Mouse (Mus musculus): ENCODE measurements at regions not wholly inside any gene's neighbourhood (a gene's known extent, or its start where the extent isn't known, plus 50 kb on each side); places are given as distances from the start of the nearest gene placed in this dataset.

DNA sequence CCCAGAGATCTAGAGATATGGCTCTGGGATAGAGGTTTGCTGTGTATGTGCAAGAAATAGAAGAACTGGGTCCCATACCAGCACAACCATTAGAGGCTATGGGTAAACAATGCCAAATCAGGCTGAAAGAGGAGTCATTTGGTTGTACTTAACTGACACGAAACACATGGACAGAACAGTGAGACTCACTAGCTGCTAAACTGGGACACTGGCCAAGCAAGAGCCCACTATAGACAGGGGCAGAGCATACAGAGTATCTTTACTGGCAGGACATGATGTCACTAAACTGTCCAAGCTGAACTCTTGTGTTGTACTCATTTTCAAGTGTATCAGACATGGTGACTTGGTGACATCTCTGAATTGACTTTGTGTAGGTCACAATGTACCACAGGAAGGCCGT, 371.3 kb upstream of the Dynlrb2 start:
- no peak for DNase-seq (ENCODE audit: low spot score in 2 of 2)

DNA sequence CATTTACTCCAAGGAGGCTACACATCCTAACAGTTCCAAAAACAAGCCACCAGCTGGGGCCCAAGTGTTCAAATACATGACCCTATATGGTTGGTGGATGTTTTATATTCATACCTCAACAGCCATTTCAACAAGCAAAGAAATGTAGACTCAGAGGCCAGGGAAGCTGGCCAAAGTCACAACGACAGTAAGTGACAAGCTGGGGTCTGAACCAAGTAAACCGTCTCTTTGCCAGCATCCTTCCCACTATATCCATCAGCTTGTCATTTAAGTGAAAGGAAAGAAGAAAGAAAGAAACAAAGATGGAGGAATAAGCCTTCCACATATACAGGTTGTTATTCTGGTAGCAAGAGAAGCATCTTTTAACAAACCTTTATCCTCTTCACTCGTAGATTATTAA, 371.7 kb upstream of the Dynlrb2 start:
- no peak for DNase-seq (ENCODE audit: low spot score in 2 of 2)

DNA sequence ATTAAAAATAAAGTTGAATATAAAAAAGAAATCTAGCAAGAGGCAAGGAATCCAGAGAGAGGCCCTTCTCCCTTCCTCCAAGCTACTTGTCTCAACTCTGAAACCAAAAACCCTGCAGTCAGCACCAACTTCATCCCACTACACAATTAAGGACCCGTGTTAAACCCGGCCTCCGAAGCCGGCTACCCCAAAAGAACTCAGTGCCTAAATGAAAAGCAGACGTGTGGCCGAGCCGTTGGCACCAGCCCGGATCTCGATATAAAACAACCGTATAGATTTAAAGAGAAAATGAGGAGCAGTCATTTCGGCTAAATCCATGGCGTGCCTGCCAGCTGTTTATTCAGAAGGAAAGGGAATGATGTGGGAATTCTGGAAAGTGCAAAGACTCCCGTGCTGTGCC, 384.7 kb upstream of the Dynlrb2 start:
- no peak for DNase-seq (ENCODE audit: low spot score in 2 of 2)

GRCm38 (mm10) chr8:116117919-116118318, 386.9 kb upstream of the Dynlrb2 start:
- no peak for DNase-seq (ENCODE audit: low spot score in 2 of 2)

GRCm38 (mm10) chr8:116116625-116117024, 388.1 kb upstream of the Dynlrb2 start:
- no peak for DNase-seq (ENCODE audit: low spot score in 2 of 2)

DNA sequence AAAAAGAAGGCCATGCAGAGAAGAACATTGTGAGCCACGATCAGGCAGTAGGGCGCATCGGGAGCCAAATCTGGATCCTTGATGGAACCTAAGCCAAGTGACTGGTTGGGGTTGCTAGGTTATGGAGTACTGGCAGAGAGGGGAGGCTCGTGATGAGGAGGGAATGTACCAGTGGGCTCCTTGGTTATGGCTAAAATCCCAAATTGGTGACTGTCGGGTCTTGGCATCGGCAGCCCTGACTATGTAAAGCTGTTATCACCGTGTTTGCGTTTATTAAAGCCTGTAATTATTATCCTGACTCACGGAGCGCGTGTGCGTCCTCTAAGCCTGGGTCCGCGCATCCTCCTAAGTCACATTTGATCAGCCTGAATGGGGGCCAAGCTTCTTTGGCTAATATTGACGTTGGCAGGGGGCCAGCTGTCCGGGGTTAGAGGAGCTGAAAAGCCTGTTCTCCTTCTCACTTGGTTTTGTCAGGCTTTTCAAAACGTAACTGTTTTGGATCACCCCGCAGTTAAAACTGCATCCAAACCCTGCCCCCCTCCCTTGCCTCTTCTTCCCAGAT, 388.9 kb upstream of the Dynlrb2 start:
- DNase-seq (ENCODE audit: low spot score in 2 of 2) = peak in 1 of 2 experiments; percentile 13

DNA sequence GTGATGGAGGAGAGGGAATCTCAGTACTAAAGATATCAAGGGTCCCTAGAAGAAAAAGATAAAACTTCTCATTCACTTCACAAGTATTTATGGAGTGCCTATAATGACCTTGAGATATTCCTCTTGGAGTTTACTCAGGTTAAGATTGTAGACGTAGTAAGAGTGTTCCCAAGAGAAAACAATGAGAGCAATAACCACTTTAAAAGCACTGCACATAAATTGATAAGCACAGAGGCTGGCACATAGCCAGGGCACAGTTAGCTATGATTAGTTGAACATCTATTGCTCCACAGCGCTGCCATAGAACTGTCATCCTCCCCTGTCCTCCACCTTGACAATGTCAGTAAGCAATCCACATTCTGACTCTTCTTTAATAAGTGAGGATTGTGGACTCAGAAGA, 389.8 kb upstream of the Dynlrb2 start:
- DNase-seq (ENCODE audit: low spot score in 2 of 2) = no peak

GRCm38 (mm10) chr8:116114502-116114901, 390.3 kb upstream of the Dynlrb2 start:
- no peak for DNase-seq (ENCODE audit: low spot score in 2 of 2)

DNA sequence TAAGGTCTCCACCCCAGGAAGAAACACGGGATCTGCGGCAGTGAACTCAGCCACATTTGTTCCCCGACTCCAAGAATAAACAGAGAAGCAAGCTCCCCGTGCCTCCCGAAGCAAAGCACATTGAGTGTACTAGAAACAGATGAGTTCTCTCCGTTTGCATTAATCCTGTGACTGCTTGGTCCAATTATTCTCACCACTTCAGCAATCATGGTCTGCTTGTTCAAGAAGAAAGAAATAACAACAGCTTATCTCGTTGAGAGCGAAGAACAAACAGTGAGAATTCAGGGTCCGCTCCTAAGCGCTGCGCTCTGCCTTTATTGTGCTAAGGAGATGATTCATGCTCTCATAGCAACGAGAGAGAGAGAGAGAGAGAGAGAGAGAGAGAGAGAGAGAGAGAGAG, 393.6 kb upstream of the Dynlrb2 start:
- DNase-seq (ENCODE audit: low spot score in 2 of 2) = no peak

GRCm38 (mm10) chr8:116096666-116097065, 389.1 kb upstream of the Maf start:
- DNase-seq (ENCODE audit: low spot score in 2 of 2) = no peak

GRCm38 (mm10) chr8:116083156-116083555, 375.6 kb upstream of the Maf start:
- DNase-seq (ENCODE audit: low spot score in 2 of 2) = no peak

DNA sequence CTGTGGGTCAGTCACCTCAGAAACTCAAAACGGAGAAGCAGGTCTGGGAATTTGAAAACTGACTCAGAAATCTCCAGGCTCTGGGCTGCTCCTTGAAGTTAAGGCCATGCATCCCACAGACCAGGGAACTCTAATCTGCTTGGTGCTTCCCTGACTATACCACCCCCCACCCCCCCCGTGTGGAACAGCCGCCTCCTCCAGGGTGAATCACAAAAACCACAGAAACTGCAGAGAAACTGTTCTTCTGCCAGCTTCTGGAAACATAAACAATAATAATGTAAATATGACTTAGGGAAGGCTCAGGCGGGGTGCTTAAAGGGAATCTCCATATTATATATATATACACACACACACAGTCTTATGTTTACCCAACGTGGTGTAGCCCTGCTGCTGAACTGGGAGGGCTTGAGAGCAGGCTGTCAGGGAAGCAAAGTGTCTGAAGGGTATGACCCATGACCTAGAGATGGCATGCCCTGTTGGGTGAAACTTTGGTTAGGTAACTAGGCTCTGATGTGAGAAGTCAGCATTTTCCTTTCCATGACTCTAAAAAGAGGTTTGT, 371.3 kb upstream of the Maf start:
- no peak for DNase-seq (ENCODE audit: low spot score in 2 of 2)

GRCm38 (mm10) chr8:116071497-116071896, 363.9 kb upstream of the Maf start:
- DNase-seq (ENCODE audit: low spot score in 2 of 2) = no peak

DNA sequence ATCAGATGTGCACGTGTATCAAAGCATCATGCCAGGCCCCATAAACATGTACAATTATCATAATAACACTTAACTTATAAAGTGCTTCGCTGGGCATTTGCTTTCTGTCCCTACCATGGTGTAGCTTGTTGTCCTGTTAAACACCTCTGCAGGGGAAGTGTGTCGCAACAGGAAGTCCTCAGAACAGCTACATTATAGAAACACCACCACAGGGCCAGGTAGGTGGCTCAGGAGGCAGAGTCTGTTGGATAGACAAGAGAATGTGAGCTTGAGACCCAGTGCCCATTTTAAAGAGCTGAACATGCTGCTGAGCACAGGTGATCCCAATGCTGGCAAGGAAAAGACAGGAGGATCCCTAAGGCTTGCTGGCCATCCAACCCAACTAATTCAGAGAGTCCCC, 361.9 kb upstream of the Maf start:
- DNase-seq (ENCODE audit: low spot score in 2 of 2) = no peak

GRCm38 (mm10) chr8:116067978-116068375, 360.4 kb upstream of the Maf start:
- no peak for DNase-seq (ENCODE audit: low spot score in 2 of 2)

DNA sequence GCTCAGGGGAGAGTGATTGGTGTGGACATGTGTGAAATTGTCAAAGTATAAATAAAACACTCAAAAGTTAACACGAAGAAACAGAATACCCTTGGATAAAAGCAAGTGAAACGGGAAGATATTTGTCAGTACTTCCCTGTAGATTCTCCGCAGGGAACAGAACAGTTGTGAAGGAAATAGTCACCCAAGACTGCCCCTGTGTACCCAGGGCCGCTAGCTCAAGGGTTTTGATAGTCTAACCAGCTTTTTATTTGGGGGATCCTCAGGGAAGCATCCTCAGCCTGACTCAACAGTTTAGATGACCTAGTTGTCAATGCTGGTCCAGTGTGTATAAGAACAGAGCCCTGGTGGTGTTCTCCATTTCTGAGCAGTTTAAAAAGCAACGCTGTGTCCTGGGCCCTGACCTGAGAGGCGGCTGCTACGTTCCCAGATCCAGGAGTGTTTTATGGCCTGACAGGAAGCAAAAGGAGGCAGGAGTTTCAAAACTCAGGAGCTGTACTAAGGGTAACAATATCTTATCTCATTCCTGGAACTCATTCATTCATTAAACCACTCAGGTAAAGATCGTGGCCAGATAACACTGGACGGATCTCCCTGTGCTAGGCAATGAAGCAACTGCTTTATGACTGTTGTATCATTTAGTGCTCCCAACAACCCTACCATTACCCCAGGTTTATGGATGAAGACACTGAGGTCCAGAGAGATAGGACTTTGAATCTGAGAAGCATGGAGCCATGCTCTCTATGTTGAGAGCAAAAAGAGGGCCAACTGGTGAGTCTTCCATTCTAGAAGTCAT, 359.8 kb upstream of the Maf start:
- no peak for DNase-seq (ENCODE audit: low spot score in 2 of 2)

DNA sequence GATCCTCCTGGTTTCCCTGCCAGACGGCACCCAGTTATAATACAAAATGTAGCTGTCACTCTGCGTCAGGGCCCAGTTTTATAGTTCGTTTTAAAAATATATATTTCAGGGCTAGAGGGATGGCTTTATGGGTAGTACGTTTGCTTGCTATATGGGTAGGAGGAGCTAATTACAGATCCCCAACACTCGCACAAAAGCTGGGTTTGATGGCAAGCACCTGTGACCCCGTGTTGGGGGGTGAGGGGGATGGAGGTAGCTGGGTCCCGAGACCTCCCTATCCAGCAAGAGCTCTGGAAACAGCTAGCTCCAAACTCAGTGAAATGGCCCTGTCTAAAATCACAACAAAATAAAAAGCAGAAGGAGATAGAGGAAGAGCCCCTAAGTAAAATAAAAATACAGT, 358.3 kb upstream of the Maf start:
- no peak for DNase-seq (ENCODE audit: low spot score in 2 of 2)

DNA sequence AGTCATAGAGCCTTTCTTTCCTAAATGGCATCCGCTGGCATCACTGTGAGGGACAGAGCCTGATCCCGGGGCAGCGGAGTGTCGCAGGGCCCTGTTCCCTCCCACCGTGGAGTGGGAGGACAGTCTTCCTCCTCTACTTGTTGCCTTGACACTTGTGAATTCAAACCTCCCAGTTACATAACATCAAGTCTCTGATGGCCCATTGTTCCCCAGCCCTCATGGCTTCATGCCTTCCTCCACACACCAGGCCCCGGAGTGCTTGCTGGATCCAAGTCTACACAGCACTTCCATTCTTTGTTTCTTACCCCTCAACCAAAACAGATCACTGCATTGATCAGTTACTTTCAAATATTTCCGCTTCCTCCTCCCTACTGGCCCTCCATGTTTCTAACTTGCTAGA, 357.7 kb upstream of the Maf start:
- DNase-seq (ENCODE audit: low spot score in 2 of 2) = no peak

GRCm38 (mm10) chr8:116064562-116064961, 357.0 kb upstream of the Maf start:
- no peak for DNase-seq (ENCODE audit: low spot score in 2 of 2)

DNA sequence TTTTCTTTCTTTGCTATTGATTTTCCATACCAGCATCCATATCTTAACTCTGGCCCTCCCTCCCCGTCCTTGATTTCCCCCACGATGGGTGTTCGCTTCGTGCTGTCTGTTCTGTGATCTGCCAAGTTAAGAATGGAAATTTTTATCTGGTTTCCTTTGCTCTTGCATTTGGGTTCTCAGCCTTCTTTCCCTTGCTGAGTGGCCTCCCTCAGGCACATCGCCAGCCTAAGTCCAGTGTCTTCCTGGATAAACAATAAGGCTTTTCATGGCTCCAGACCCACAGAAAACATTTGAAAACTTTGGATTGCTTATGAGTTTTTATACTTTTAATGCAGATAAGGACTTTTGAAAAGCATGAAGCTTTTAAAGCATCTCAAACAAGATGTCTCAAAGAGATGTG, 355.9 kb upstream of the Maf start:
- no peak for DNase-seq (ENCODE audit: low spot score in 2 of 2)

- DNase-seq (ENCODE audit: low spot score in 2 of 2) = no peak
Measured at GRCm38 (mm10) chr8:116053483-116053882, 345.9 kb upstream of the Maf start.

DNA sequence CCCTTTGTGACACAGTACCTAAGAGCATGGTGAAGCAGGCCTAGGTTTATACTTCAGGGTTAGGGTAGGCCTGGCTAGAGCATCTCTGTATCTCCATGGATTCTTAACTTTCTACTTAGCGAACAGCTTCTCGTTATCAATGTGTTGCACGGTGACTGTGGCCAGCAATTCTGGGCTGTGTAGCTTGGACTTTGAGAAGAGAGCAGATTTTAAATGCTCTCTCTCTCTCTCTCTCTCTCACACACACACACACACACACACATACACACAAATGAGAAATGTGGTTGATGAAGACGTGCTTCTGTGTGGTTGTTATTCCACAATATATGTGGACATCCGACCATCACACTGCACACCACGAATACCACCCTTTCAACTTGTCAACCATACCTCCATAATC, 345.4 kb upstream of the Maf start:
- no peak for DNase-seq (ENCODE audit: low spot score in 2 of 2)

DNA sequence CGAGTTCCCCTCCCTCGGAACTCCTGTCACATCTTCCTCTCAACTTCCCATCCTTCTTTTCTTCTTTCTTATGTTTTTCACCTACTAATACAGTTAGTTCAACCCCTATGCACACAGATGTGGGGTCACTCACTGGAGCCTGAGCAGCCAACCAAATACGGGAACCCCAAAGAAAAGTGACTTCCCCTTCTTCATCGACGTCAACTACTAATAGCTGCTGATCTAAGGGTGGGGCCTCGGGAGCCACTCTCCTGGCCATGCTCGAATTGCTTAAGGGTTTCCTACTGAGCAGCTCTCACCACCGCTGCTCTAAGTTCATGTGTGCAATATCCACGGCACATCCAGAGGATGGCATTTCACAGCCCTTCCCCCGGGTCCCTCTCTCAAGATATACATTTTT, 340.9 kb upstream of the Maf start:
- no peak for DNase-seq (ENCODE audit: low spot score in 2 of 2)

All from spleen, postnatal 10 days (tissue).